Mouse (Mus musculus) left cerebral cortex, postnatal 14 days (tissue): Measurements from ENCODE around the gene Rita1. TPM values are rescaled to one million over a fixed set of nuclear protein-coding genes. Genes with fewer than 3 reads are reported as not detected.
A peak's percentile ranks its signal among the peaks of the same experiment; 100 is the strongest.

ENCODE experiments used
- DNase-seq, 2 experiments: peaks; one replicate each; pipeline ENCODE4 v3.0.0; 2021 to 2022; ENCODE audit warnings: low spot score in 2 of 2, mixed read lengths in 1 of 2
- intact Hi-C: fragments of 180-260 bp; cut with DNase I; formaldehyde crosslinking; loops from one replicate; pipeline ENCODE4 v1.15.1; 2025
- total RNA-seq, 2 experiments: library from RNA; stranded (reverse); gene quantifications; 2 replicates each; pipeline ENCODE4 v1.2.3; 2021

Rita1 gene
- total RNA-seq, 2 experiments from 2014 or later, result 31.5 to 32.4 TPM

GRCm38 (mm10) chr5:120606590-120607200, 5.7 kb downstream of the Rita1 start:
- intact Hi-C loops, result loop anchor here (10.0 kb wide), 1 partner anchor 452 kb away; no protein-coding TSS in a partner anchor
- no peak for DNase-seq

GRCm38 (mm10) chr5:120605688-120606087, 6.7 kb downstream of the Rita1 start:
- intact Hi-C loops, result loop anchor here (1.0 to 10.0 kb wide), 2 partner anchors 100 to 451 kb away; no protein-coding TSS in a partner anchor
- peak; percentile 93 to 94 for DNase-seq

- no peak for DNase-seq
- intact Hi-C loops, result loop anchor here (1.0 to 10.0 kb wide), 2 partner anchors 100 to 450 kb away; no protein-coding TSS in a partner anchor
Observed at GRCm38 (mm10) chr5:120605241-120605661, 7.1 kb downstream of the Rita1 start.

GRCm38 (mm10) chr5:120604839-120605238, 7.5 kb downstream of the Rita1 start:
- DNase-seq, result peak; percentile 82 to 90
- intact Hi-C loops, result loop anchor here (1.0 to 10.0 kb wide), 3 partner anchors 83 to 450 kb away; no protein-coding TSS in a partner anchor

GRCm38 (mm10) chr5:120603515-120603914, 8.9 kb downstream of the Rita1 start:
- intact Hi-C loops, result loop anchor here (5.0 to 10.0 kb wide), 2 partner anchors 81 to 449 kb away; no protein-coding TSS in a partner anchor
- DNase-seq, result no peak

GRCm38 (mm10) chr5:120602210-120602609, 10.2 kb downstream of the Rita1 start:
- intact Hi-C loops, result loop anchor here (5.0 to 10.0 kb wide), 2 partner anchors 80 to 447 kb away; no protein-coding TSS in a partner anchor
- no peak for DNase-seq

GRCm38 (mm10) chr5:120600946-120601668, 11.3 kb downstream of the Rita1 start:
- no peak for DNase-seq
- intact Hi-C loops, result loop anchor here (5.0 to 10.0 kb wide), 2 partner anchors 79 to 446 kb away; no protein-coding TSS in a partner anchor

- intact Hi-C loops, result loop anchor here (5.0 to 10.0 kb wide), 2 partner anchors 77 to 445 kb away; no protein-coding TSS in a partner anchor
- no peak for DNase-seq
Observed at GRCm38 (mm10) chr5:120599625-120600024, 12.8 kb downstream of the Rita1 start.

- intact Hi-C loops, result no loop called here
- no peak for DNase-seq
Observed at GRCm38 (mm10) chr5:120594485-120594884, 17.9 kb downstream of the Rita1 start.

- intact Hi-C loops, result no loop called here
- DNase-seq, result peak in 1 of 2 experiments; percentile 64
Observed at GRCm38 (mm10) chr5:120592141-120592540, 20.2 kb downstream of the Rita1 start.

- intact Hi-C loops, result no loop called here
- peak in 1 of 2 experiments; percentile 54 for DNase-seq
Observed at GRCm38 (mm10) chr5:120590356-120591010, 21.9 kb downstream of the Rita1 start.

- peak; percentile 99 to 100 for DNase-seq
- intact Hi-C loops, result loop anchor here (5.0 kb wide), 1 partner anchor 86 kb away; the partner anchor contains the start of gene Plbd2
Observed at GRCm38 (mm10) chr5:120588569-120589094, 23.8 kb downstream of the Rita1 start, which contains the start of the genes Tpcn1 and Iqcd. Gene Tpcn1 (minus strand): TSS chr5:120588673. Gene Iqcd (plus strand): TSS chr5:120589016.

GRCm38 (mm10) chr5:120587940-120588568, 24.3 kb downstream of the Rita1 start:
- no peak for DNase-seq
- intact Hi-C loops, result loop anchor here (5.0 kb wide), 1 partner anchor 86 kb away; the partner anchor contains the start of gene Plbd2

- intact Hi-C loops, result loop anchor here (5.0 kb wide), 1 partner anchor 85 kb away; the partner anchor contains the start of gene Plbd2
- no peak for DNase-seq
Observed at GRCm38 (mm10) chr5:120587616-120587926, 24.8 kb downstream of the Rita1 start.

GRCm38 (mm10) chr5:120586741-120587615, 25.4 kb downstream of the Rita1 start:
- DNase-seq, result peak; percentile 44 to 81
- intact Hi-C loops, result loop anchor here (5.0 kb wide), 1 partner anchor 85 kb away; the partner anchor contains the start of gene Plbd2

- no peak for DNase-seq
- intact Hi-C loops, result loop anchor here (5.0 kb wide), 1 partner anchor 83 kb away; the partner anchor contains the start of gene Plbd2
Observed at GRCm38 (mm10) chr5:120584968-120585367, 27.4 kb downstream of the Rita1 start.

- no peak for DNase-seq
- intact Hi-C loops, result no loop called here
Observed at GRCm38 (mm10) chr5:120583511-120583910, 28.9 kb downstream of the Rita1 start.

- DNase-seq, result no peak
- intact Hi-C loops, result no loop called here
Observed at GRCm38 (mm10) chr5:120582002-120582401, 30.4 kb downstream of the Rita1 start.
